Mouse (Mus musculus) ES-E14 (cell line): ENCODE measurements around the gene Gatad2b. TPM values are rescaled to one million over a fixed set of nuclear protein-coding genes. Genes with fewer than 3 reads are reported as not detected.

ENCODE experiments used
- DNase-seq: peaks from one replicate; pipeline ENCODE4 v3.0.0-alpha.2; 2013; ENCODE audit warnings: low read depth, low spot score
- H3K27ac ChIP-seq: 2 replicates; pipeline ENCODE4 v1.5.1; 2012; ENCODE audit warnings: low read depth, mild to moderate bottlenecking, low read length, moderate library complexity, mixed read lengths; ENCODE audit not compliant: poor library complexity, insufficient read depth, severe bottlenecking
- H3K36me3 ChIP-seq: 2 replicates; pipeline ENCODE4 v1.6.1; 2012; ENCODE audit warnings: mild to moderate bottlenecking, low read length, moderate library complexity, mixed read lengths; ENCODE audit not compliant: control insufficient read depth, poor library complexity, insufficient read depth, severe bottlenecking
- H3K4me1 ChIP-seq, 2 experiments: fragments of 150-350 bp in 1 of 2; sonication (generic) in 1 of 2; 2 replicates each; pipeline ENCODE4 v1.6.1; 2012; ENCODE audit warnings: low read length in 2 of 2, mild to moderate bottlenecking in 1 of 2, mixed read lengths in 1 of 2; ENCODE audit not compliant: control insufficient read depth in 2 of 2, insufficient read depth in 2 of 2, poor library complexity in 1 of 2
- H3K4me3 ChIP-seq, 2 experiments: fragments of 150-350 bp in 1 of 2; sonication (generic) in 1 of 2; 2 replicates each; pipeline ENCODE4 v1.5.1; 2012; ENCODE audit warnings: low read length in 2 of 2, low read depth in 1 of 2, mild to moderate bottlenecking in 1 of 2, mixed read lengths in 1 of 2; ENCODE audit not compliant: insufficient read depth in 1 of 2, poor library complexity in 1 of 2, severe bottlenecking in 1 of 2
- H3K9ac ChIP-seq: 2 replicates; pipeline ENCODE4 v1.6.1; 2012; ENCODE audit warnings: low read depth, mild to moderate bottlenecking, low read length, mixed read lengths; ENCODE audit not compliant: poor library complexity, insufficient read depth, severe bottlenecking
- H3K9me3 ChIP-seq: fragments of 150-350 bp; sonication (generic); 2 replicates; pipeline ENCODE4 v1.6.1; 2012; ENCODE audit warnings: low read depth, mild to moderate bottlenecking, low read length; ENCODE audit not compliant: control insufficient read depth, insufficient read depth
- CHD2 ChIP-seq: IDR thresholded peaks from 2 replicates; pipeline ENCODE4 v1.6.1; 2014; ENCODE audit warnings: mild to moderate bottlenecking, low read depth, low read length, inconsistent platforms
- HCFC1 ChIP-seq: IDR thresholded peaks from 2 replicates; pipeline ENCODE4 v1.6.1; 2012; ENCODE audit warnings: low read length, inconsistent platforms, borderline replicate concordance; ENCODE audit not compliant: insufficient read depth
- MAFK ChIP-seq: IDR thresholded peaks from 2 replicates; pipeline ENCODE4 v1.6.1; 2014; ENCODE audit warnings: mild to moderate bottlenecking, low read depth, low read length, inconsistent platforms; ENCODE audit not compliant: insufficient read depth
- ZC3H11A ChIP-seq: IDR thresholded peaks from 2 replicates; pipeline ENCODE4 v1.6.1; 2012; ENCODE audit warnings: low read depth, mild to moderate bottlenecking, inconsistent platforms, low read length, borderline replicate concordance
- ZNF384 ChIP-seq: IDR thresholded peaks from 2 replicates; pipeline ENCODE4 v1.6.1; 2012; ENCODE audit warnings: low read depth, low read length, inconsistent platforms
- in situ Hi-C, 2 experiments: fragments of 600-800 bp; cut with MboI; formaldehyde crosslinking; loops; one replicate each; pipeline ENCODE4 v1.15.1; 2025; ENCODE audit warnings: low sequenced_read_pairs in 2 of 2, inconsistent platforms in 1 of 2; ENCODE audit not compliant: unreplicated experiment in 2 of 2
- total RNA-seq: library from RNA; depleted of rRNA; stranded (reverse); fragments of 300-350 nt; gene quantifications from 2 replicates; pipeline ENCODE4 v1.2.3, GENCODE M21; 2012

Gene Gatad2b
- total RNA-seq, 1 experiment: 20.9 TPM

DNA sequence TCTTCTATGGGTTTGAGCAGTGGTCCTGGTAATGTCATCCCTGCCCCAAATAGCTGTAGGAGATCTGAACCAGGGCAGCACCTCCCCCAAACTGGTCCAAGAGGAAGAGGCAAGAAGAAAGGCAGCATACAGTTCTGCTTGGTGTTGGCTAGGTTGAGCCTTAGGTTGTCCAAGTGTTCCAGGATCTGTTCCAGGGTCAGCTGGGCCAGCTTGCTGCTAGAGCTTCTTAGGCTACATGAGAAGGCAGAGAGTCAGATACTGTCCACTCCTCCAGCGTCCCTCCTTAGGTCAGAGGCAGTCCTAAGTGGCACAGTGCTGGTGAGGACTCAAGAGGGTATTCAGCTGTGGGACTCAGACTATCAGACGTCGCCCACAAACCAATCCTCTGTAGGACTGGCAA, 99.7 kb downstream of the Gatad2b start:
- in situ Hi-C loops: no loop called here
- Histone ChIP-seq H3K4me1 (peaks cover 4 to 6% of the 10 kb centered on the region in 2 experiments; a peak in 2 of 4 replicates), H3K4me3 (no peak overlapping the region), H3K27ac (no peak overlapping the region), H3K9ac (no peak overlapping the region), H3K9me3 (no peaks in the 10 kb centered on the region), H3K36me3 (peaks cover 55% of the 10 kb centered on the region)
- DNase-seq: no peak
- no peak for TF ChIP-seq CHD2
- no peak for TF ChIP-seq HCFC1
- no peak for TF ChIP-seq ZC3H11A

- in situ Hi-C loops: no loop called here
These were observed 102.7 kb downstream of the Gatad2b start for GRCm38 (mm10) chr3:90395629-90396028.

GRCm38 (mm10) chr3:90400993-90401392, 108.0 kb downstream of the Gatad2b start:
- no peak for DNase-seq
- Histone ChIP-seq H3K27ac (no peak overlapping the region), H3K4me3 (no peak overlapping the region), H3K4me1 (0 out of 4 replicates have a peak, but pooled peaks cover 0 to 2% of the 10 kb centered on the region in 2 experiments), H3K9me3 (no peaks in the 10 kb centered on the region), H3K9ac (no peak overlapping the region), H3K36me3 (peaks cover 62% of the 10 kb centered on the region)
- TF ChIP-seq MAFK (no peak), ZNF384 (no peak), ZC3H11A (no peak), CHD2 (no peak), HCFC1 (no peak)
- in situ Hi-C loops: no loop called here

More at GRCm38 (mm10) chr3:90395629-90396028, 102.7 kb downstream of the Gatad2b start:
- Histone ChIP-seq H3K36me3 (peaks cover 64% of the 10 kb centered on the region), H3K4me3 (no peak overlapping the region), H3K9ac (no peak overlapping the region), H3K27ac (no peak overlapping the region), H3K4me1 (peaks cover 0 to 4% of the 10 kb centered on the region in 2 experiments; a peak in 1 of 4 replicates), H3K9me3 (no peaks in the 10 kb centered on the region)
- no peak for DNase-seq
- TF ChIP-seq MAFK (no peak), HCFC1 (no peak), CHD2 (no peak)

GRCm38 (mm10) chr3:90404121-90404520, 111.1 kb downstream of the Gatad2b start:
- Histone ChIP-seq H3K4me3 (no peak overlapping the region), H3K4me1 (no peaks in the 10 kb centered on the region), H3K36me3 (peaks cover 73% of the 10 kb centered on the region), H3K9me3 (no peaks in the 10 kb centered on the region), H3K9ac (no peak overlapping the region), H3K27ac (no peak overlapping the region)
- in situ Hi-C loops: no loop called here
- TF ChIP-seq ZNF384 (no peak), ZC3H11A (no peak), MAFK (no peak), CHD2 (no peak), HCFC1 (no peak)
- no peak for DNase-seq

- Histone ChIP-seq H3K27ac (no peak overlapping the region), H3K9me3 (no peaks in the 10 kb centered on the region), H3K36me3 (peaks cover 73% of the 10 kb centered on the region), H3K9ac (no peak overlapping the region), H3K4me1 (no peaks in the 10 kb centered on the region), H3K4me3 (no peak overlapping the region)
- in situ Hi-C loops: no loop called here
- no peak for DNase-seq
- TF ChIP-seq CHD2 (no peak), HCFC1 (no peak), MAFK (peak; percentile 40; the same call in 1 of the 2 replicates)
These were observed 111.6 kb downstream of the Gatad2b start for GRCm38 (mm10) chr3:90404609-90405008.
